Mouse (Mus musculus): ENCODE measurements at regions not wholly inside any gene's neighbourhood (a gene's known extent, or its start where the extent isn't known, plus 50 kb on each side); places are given as distances from the start of the nearest gene placed in this dataset.

GRCm38 (mm10) chr6:51675342-51675945 is 151.7 kb downstream of the Snx10 start:
- no peak for TF ChIP-seq CTCF (IDR thresholded peaks at IDR 0.05; ENCODE audit: borderline replicate concordance, insufficient read depth, low read length)
- no peak for TF ChIP-seq POLR2A (IDR thresholded peaks at IDR 0.05; ENCODE audit: low read depth, low read length)
- Histone ChIP-seq H3K4me1 (ENCODE audit: control insufficient read depth, insufficient read depth, low read length) (no peaks in the 10 kb centered on the region), H3K4me3 (ENCODE audit: insufficient read depth, low read length) (no peak overlapping the region)

GRCm38 (mm10) chr6:51677162-51677996 is 153.7 kb downstream of the Snx10 start:
- H3K27ac ChIP-seq (ENCODE audit: insufficient read depth, low read length) = no peak overlapping the region
- TF ChIP-seq POLR2A (IDR thresholded peaks at IDR 0.05; ENCODE audit: low read depth, low read length) = no peak
- TF ChIP-seq CTCF (IDR thresholded peaks at IDR 0.05; ENCODE audit: borderline replicate concordance, insufficient read depth, low read length) = no peak
- no peaks in the 10 kb centered on the region for H3K4me1 ChIP-seq (ENCODE audit: control insufficient read depth, insufficient read depth, low read length)
- no peak overlapping the region for H3K4me3 ChIP-seq (ENCODE audit: insufficient read depth, low read length)

More at GRCm38 (mm10) chr6:51675342-51675945, 151.7 kb downstream of the Snx10 start:
- H3K27ac ChIP-seq (ENCODE audit: insufficient read depth, low read length) = no peak overlapping the region

GRCm38 (mm10) chr6:51678743-51679142 is 155.0 kb downstream of the Snx10 start:
- Histone ChIP-seq H3K27ac (ENCODE audit: insufficient read depth, low read length) (no peak overlapping the region), H3K4me3 (ENCODE audit: insufficient read depth, low read length) (no peak overlapping the region), H3K4me1 (ENCODE audit: control insufficient read depth, insufficient read depth, low read length) (no peaks in the 10 kb centered on the region)
- TF ChIP-seq POLR2A (IDR thresholded peaks at IDR 0.05; ENCODE audit: low read depth, low read length) (no peak), CTCF (IDR thresholded peaks at IDR 0.05; ENCODE audit: borderline replicate concordance, insufficient read depth, low read length) (no peak)

- no peak for TF ChIP-seq CTCF (IDR thresholded peaks at IDR 0.05; ENCODE audit: borderline replicate concordance, insufficient read depth, low read length)
- TF ChIP-seq POLR2A (IDR thresholded peaks at IDR 0.05; ENCODE audit: low read depth, low read length) = no peak
- 0 out of 2 replicates have a peak, but pooled peaks cover 4% of the 10 kb centered on the region for H3K4me1 ChIP-seq (ENCODE audit: control insufficient read depth, insufficient read depth, low read length)
- no peak overlapping the region for H3K27ac ChIP-seq (ENCODE audit: insufficient read depth, low read length)
- no peak overlapping the region for H3K4me3 ChIP-seq (ENCODE audit: insufficient read depth, low read length)
Observed at GRCm38 (mm10) chr6:51680239-51680857, 156.6 kb downstream of the Snx10 start.

GRCm38 (mm10) chr6:51683131-51683530 is 159.4 kb downstream of the Snx10 start:
- Histone ChIP-seq H3K27ac (ENCODE audit: insufficient read depth, low read length) (no peak overlapping the region), H3K4me1 (ENCODE audit: control insufficient read depth, insufficient read depth, low read length) (0 out of 2 replicates have a peak, but pooled peaks cover 4% of the 10 kb centered on the region), H3K4me3 (ENCODE audit: insufficient read depth, low read length) (no peak overlapping the region)
- no peak for TF ChIP-seq CTCF (IDR thresholded peaks at IDR 0.05; ENCODE audit: borderline replicate concordance, insufficient read depth, low read length)
- TF ChIP-seq POLR2A (IDR thresholded peaks at IDR 0.05; ENCODE audit: low read depth, low read length) = no peak

GRCm38 (mm10) chr6:51685651-51686287 is 162.1 kb downstream of the Snx10 start:
- H3K4me1 ChIP-seq (ENCODE audit: control insufficient read depth, insufficient read depth, low read length) = 0 out of 2 replicates have a peak, but pooled peaks cover 4% of the 10 kb centered on the region
- H3K4me3 ChIP-seq (ENCODE audit: insufficient read depth, low read length) = no peak overlapping the region
- no peak overlapping the region for H3K27ac ChIP-seq (ENCODE audit: insufficient read depth, low read length)
- no peak for TF ChIP-seq CTCF (IDR thresholded peaks at IDR 0.05; ENCODE audit: borderline replicate concordance, insufficient read depth, low read length)

- no peak overlapping the region for H3K4me3 ChIP-seq (ENCODE audit: insufficient read depth, low read length)
- H3K4me1 ChIP-seq (ENCODE audit: control insufficient read depth, insufficient read depth, low read length) = no peaks in the 10 kb centered on the region
- TF ChIP-seq CTCF (IDR thresholded peaks at IDR 0.05; ENCODE audit: borderline replicate concordance, insufficient read depth, low read length) (no peak), POLR2A (IDR thresholded peaks at IDR 0.05; ENCODE audit: low read depth, low read length) (no peak)
- no peak overlapping the region for H3K27ac ChIP-seq (ENCODE audit: insufficient read depth, low read length)
Observed at GRCm38 (mm10) chr6:51690795-51691563, 167.3 kb downstream of the Snx10 start.

- TF ChIP-seq POLR2A (IDR thresholded peaks at IDR 0.05; ENCODE audit: low read depth, low read length) (no peak), CTCF (IDR thresholded peaks at IDR 0.05; ENCODE audit: borderline replicate concordance, insufficient read depth, low read length) (no peak)
Observed at GRCm38 (mm10) chr6:51693984-51694383, 170.3 kb downstream of the Snx10 start.

GRCm38 (mm10) chr6:51696396-51696795 is 172.7 kb downstream of the Snx10 start:
- Histone ChIP-seq H3K4me1 (ENCODE audit: control insufficient read depth, insufficient read depth, low read length) (no peaks in the 10 kb centered on the region), H3K27ac (ENCODE audit: insufficient read depth, low read length) (no peak overlapping the region), H3K4me3 (ENCODE audit: insufficient read depth, low read length) (no peak overlapping the region)
- no peak for TF ChIP-seq CTCF (IDR thresholded peaks at IDR 0.05; ENCODE audit: borderline replicate concordance, insufficient read depth, low read length)
- TF ChIP-seq POLR2A (IDR thresholded peaks at IDR 0.05; ENCODE audit: low read depth, low read length) = no peak

More at GRCm38 (mm10) chr6:51693984-51694383, 170.3 kb downstream of the Snx10 start:
- Histone ChIP-seq H3K4me3 (ENCODE audit: insufficient read depth, low read length) (no peak overlapping the region), H3K4me1 (ENCODE audit: control insufficient read depth, insufficient read depth, low read length) (no peaks in the 10 kb centered on the region), H3K27ac (ENCODE audit: insufficient read depth, low read length) (no peak overlapping the region)

All from embryonic fibroblast, embryonic 13.5 days (primary cell).